24 mouse cellular contexts compared by ENCODE assay signal in the genomic region with DNA sequence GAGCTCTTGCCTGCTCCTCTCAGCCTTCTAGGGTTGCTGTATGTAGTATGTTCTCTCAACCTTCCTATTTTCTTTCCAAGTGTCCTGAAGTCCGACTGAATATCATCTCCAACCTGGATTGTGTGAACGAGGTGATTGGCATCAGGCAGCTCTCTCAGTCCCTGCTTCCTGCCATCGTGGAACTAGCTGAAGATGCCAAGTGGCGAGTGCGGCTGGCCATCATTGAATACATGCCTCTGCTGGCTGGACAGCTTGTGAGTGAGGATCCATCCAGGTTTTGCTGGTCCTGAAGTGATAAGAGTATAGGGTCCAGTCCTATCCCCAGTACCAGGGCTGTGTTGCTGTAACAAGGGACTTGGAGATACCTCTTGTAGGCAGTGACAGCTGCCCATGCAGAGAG. TPM values are rescaled to one million over a fixed set of nuclear protein-coding genes. Genes with fewer than 3 reads are reported as not detected.
"Had no signal": no experiment of that assay in that cellular context is flagged by ENCODE, and none has a peak within 500 bp of the region (broad histone marks: within the 10 kb centered on the region; RNA-seq: fewer than 3 reads in every experiment).

No protein-coding gene starts in this region.

- H3K27ac ChIP-seq: neural tube, embryonic 13.5 days; neural tube, embryonic 15.5 days; stomach, embryonic 15.5 days; stomach, postnatal 0 days had no signal

- H3K9ac ChIP-seq: neural tube, embryonic 13.5 days; neural tube, embryonic 15.5 days; stomach, embryonic 15.5 days had no signal

- H3K4me2 ChIP-seq: neural tube, embryonic 13.5 days; neural tube, embryonic 15.5 days; stomach, embryonic 15.5 days had no signal

- H3K27me3 ChIP-seq: neural tube, embryonic 13.5 days; neural tube, embryonic 15.5 days; stomach, embryonic 15.5 days had no signal

- DNase-seq: retina, postnatal 1 day; right cerebral cortex, adult 18-20 months; right cerebral cortex, postnatal 14 days; right cerebral cortex, postnatal 25 days; right cerebral cortex, postnatal 4 days; spleen, adult 18-20 months; thymus, adult 18-20 months; thymus, adult 2 months; thymus, postnatal 14 days; thymus, postnatal 25 days; thymus, postnatal 36 days; thymus, postnatal 4 days had no signal

- H3K9me3 ChIP-seq: neural tube, embryonic 13.5 days; neural tube, embryonic 15.5 days; stomach, embryonic 15.5 days had no signal

- H3K4me3 ChIP-seq: neural tube, embryonic 13.5 days; neural tube, embryonic 15.5 days; stomach, embryonic 15.5 days had no signal

- H3K4me1 ChIP-seq: neural tube, embryonic 13.5 days; neural tube, embryonic 15.5 days; stomach, embryonic 15.5 days had no signal

RNA-seq across cellular contexts. Expression of gene Vmn1r233, which starts 35.9 kb away (rescaled TPM):
- polyA plus RNA-seq: neural tube, embryonic 13.5 days; neural tube, embryonic 14.5 days; neural tube, embryonic 15.5 days; small intestine, adult 2 months; spleen, adult 2 months; stomach, embryonic 14.5 days; stomach, embryonic 15.5 days; stomach, embryonic 16.5 days; stomach, postnatal 0 days; testis, adult 2 months; thymus, adult 2 months; thymus, postnatal 0 days; urinary bladder, adult 2 months had no signal

RNA-seq across cellular contexts. Expression of gene Vmn1r232, which starts 40.9 kb away (rescaled TPM):
- polyA plus RNA-seq: neural tube, embryonic 13.5 days; neural tube, embryonic 14.5 days; neural tube, embryonic 15.5 days; small intestine, adult 2 months; spleen, adult 2 months; stomach, embryonic 14.5 days; stomach, embryonic 15.5 days; stomach, embryonic 16.5 days; stomach, postnatal 0 days; testis, adult 2 months; thymus, adult 2 months; thymus, postnatal 0 days; urinary bladder, adult 2 months had no signal

RNA-seq across cellular contexts. Expression of gene Vmn1r231, which starts 55.5 kb away (rescaled TPM):
- polyA plus RNA-seq: neural tube, embryonic 13.5 days; neural tube, embryonic 14.5 days; neural tube, embryonic 15.5 days; small intestine, adult 2 months; spleen, adult 2 months; stomach, embryonic 14.5 days; stomach, embryonic 15.5 days; stomach, embryonic 16.5 days; stomach, postnatal 0 days; testis, adult 2 months; thymus, adult 2 months; thymus, postnatal 0 days; urinary bladder, adult 2 months had no signal
